Mouse (Mus musculus) heart, postnatal 0 days (tissue): ENCODE data around the gene Smg1. TPM values are rescaled to one million over a fixed set of nuclear protein-coding genes. Genes with fewer than 3 reads are reported as not detected.

Source experiments
- ATAC-seq: fragments of 200-750 bp; cut with Nextera tagmentation; 2 replicates; pipeline ENCODE4 v1.8.0; 2017; ENCODE audit warnings: low read depth, moderate number of reproducible peaks, moderate library complexity; ENCODE audit not compliant: insufficient read depth
- DNase-seq: peaks from one replicate; pipeline ENCODE4 v3.0.0-alpha.2; 2016; ENCODE audit warnings: low spot score
- H3K27ac ChIP-seq: fragments of 300-500 bp; sonication (generic); 2 replicates; pipeline ENCODE4 v1.5.1; 2014; ENCODE audit warnings: low read depth, mild to moderate bottlenecking
- H3K27me3 ChIP-seq: fragments of 300-500 bp; sonication (generic); 2 replicates; pipeline ENCODE4 v1.6.1; 2014; ENCODE audit warnings: low read length, mixed read lengths; ENCODE audit not compliant: control insufficient read depth, insufficient read depth
- H3K36me3 ChIP-seq: fragments of 300-500 bp; sonication (generic); replicated peaks from 2 replicates; pipeline ENCODE4 v1.6.1; 2014; ENCODE audit warnings: low read length, mixed read lengths; ENCODE audit not compliant: control insufficient read depth, insufficient read depth
- H3K4me1 ChIP-seq: fragments of 300-500 bp; sonication (generic); 2 replicates; pipeline ENCODE4 v1.6.1; 2014; ENCODE audit warnings: antibody characterized with exemption; ENCODE audit not compliant: control insufficient read depth, insufficient read depth
- H3K4me2 ChIP-seq: fragments of 300-500 bp; sonication (generic); 2 replicates; pipeline ENCODE4 v1.6.1; 2014; ENCODE audit warnings: low read depth, mild to moderate bottlenecking, low read length, moderate library complexity
- H3K4me3 ChIP-seq: fragments of 300-500 bp; sonication (generic); 2 replicates; pipeline ENCODE4 v1.5.1; 2014; ENCODE audit warnings: low read depth, low read length
- H3K9ac ChIP-seq: fragments of 300-500 bp; sonication (generic); replicated peaks from 2 replicates; pipeline ENCODE4 v1.6.1; 2014; ENCODE audit warnings: low read depth, low read length, mixed read lengths
- H3K9me3 ChIP-seq: fragments of 300-500 bp; sonication (generic); replicated peaks from 2 replicates; pipeline ENCODE4 v1.6.1; 2016; ENCODE audit warnings: low read length; ENCODE audit not compliant: control insufficient read depth
- CTCF ChIP-seq: IDR thresholded peaks from 2 replicates; pipeline ENCODE4 v1.5.1; 2016; ENCODE audit warnings: antibody characterized with exemption, control low read depth, low read depth
- EP300 ChIP-seq: IDR thresholded peaks from 2 replicates; pipeline ENCODE4 v1.6.1; 2016; ENCODE audit warnings: antibody characterized with exemption, low read depth
- WGBS: fragments of 180-500 bp; shearing (Covaris S2); extraction: QIAGEN DNeasy Blood & Tissue Kit; methylation state at CpG from one replicate; pipeline ENCODE4 v1.1.7; 2014; 5-methylcytosine and 5-hydroxymethylcytosine counted together
- polyA plus RNA-seq: library from polyadenylated mRNA; unstranded; fragments of >200 nt; fragmentation: Nextera tagmentation; extraction: Ambion mirVana; gene quantifications from 2 replicates; pipeline ENCODE4 v1.2.1, GENCODE M21; 2015
- total RNA-seq: library from RNA; depleted of rRNA; stranded (reverse); fragments of >200 nt; gene quantifications from 2 replicates; pipeline ENCODE4 v1.2.3, GENCODE M21; 2014; ENCODE audit warnings: low replicate concordance

Gene Smg1
- total and polyA plus RNA-seq, 2 experiments from 2014 or later, result 8.7 to 35.2 TPM

- Histone ChIP-seq H3K4me3 (no peak overlapping the region), H3K27ac (no peak overlapping the region; the same call in 1 of the 2 replicates), H3K36me3 (no peaks in the 10 kb centered on the region), H3K4me1 (no peaks in the 10 kb centered on the region), H3K27me3 (no peaks in the 10 kb centered on the region), H3K9ac (no peak overlapping the region), H3K9me3 (no peaks in the 10 kb centered on the region), H3K4me2 (no peak overlapping the region)
- no peak for TF ChIP-seq CTCF
- TF ChIP-seq EP300, result no peak
- no peak for ATAC-seq
- DNase-seq, result no peak
- 39% methylated on average over 5 of the region's 5 CpGs for WGBS
Observed at GRCm38 (mm10) chr7:118262409-118262808, 18.9 kb upstream of the Smg1 start.

- TF ChIP-seq EP300 (no peak), CTCF (no peak)
- peak overlapping the region; percentile 47; the same call in 1 of the 2 replicates for H3K27ac ChIP-seq
- no peaks in the 10 kb centered on the region for H3K27me3 ChIP-seq
- no peaks in the 10 kb centered on the region for H3K4me1 ChIP-seq
- H3K4me2 ChIP-seq, result no peak overlapping the region
- DNase-seq (no peak), ATAC-seq (no peak)
- no peak overlapping the region for H3K4me3 ChIP-seq
- H3K36me3 ChIP-seq, result no peaks in the 10 kb centered on the region
- no peaks in the 10 kb centered on the region for H3K9me3 ChIP-seq
- 81% methylated on average over 7 of the region's 7 CpGs for WGBS
- no peak overlapping the region for H3K9ac ChIP-seq
Observed at GRCm38 (mm10) chr7:118259676-118260305, 16.3 kb upstream of the Smg1 start.

GRCm38 (mm10) chr7:118258451-118258850 lies 15.0 kb upstream of the Smg1 start:
- H3K9me3 ChIP-seq, result no peaks in the 10 kb centered on the region
- DNase-seq (no peak), ATAC-seq (no peak)
- no peak overlapping the region for H3K27ac ChIP-seq
- no peak overlapping the region for H3K9ac ChIP-seq
- H3K4me3 ChIP-seq, result no peak overlapping the region
- H3K4me1 ChIP-seq, result 0 out of 2 replicates have a peak, but pooled peaks cover 7% of the 10 kb centered on the region
- no peaks in the 10 kb centered on the region for H3K36me3 ChIP-seq
- H3K27me3 ChIP-seq, result no peaks in the 10 kb centered on the region
- H3K4me2 ChIP-seq, result no peak overlapping the region
- TF ChIP-seq EP300, result no peak
- no peak for TF ChIP-seq CTCF

GRCm38 (mm10) chr7:118256740-118257139 lies 13.3 kb upstream of the Smg1 start:
- ATAC-seq (no peak), DNase-seq (no peak)
- peak overlapping the region; percentile 11 for H3K27ac ChIP-seq
- H3K4me2 ChIP-seq, result no peak overlapping the region
- TF ChIP-seq EP300 (no peak), CTCF (no peak)
- no peaks in the 10 kb centered on the region for H3K36me3 ChIP-seq
- H3K9me3 ChIP-seq, result no peaks in the 10 kb centered on the region
- H3K27me3 ChIP-seq, result no peaks in the 10 kb centered on the region
- H3K9ac ChIP-seq, result no peak overlapping the region
- peaks cover 15% of the 10 kb centered on the region for H3K4me1 ChIP-seq
- whole genome bisulfite sequencing, result 50% methylated on average over 6 of the region's 6 CpGs
- no peak overlapping the region for H3K4me3 ChIP-seq

- no peak for TF ChIP-seq EP300
- TF ChIP-seq CTCF, result no peak
- WGBS, result 58% methylated on average over 8 of the region's 8 CpGs
- H3K27me3 ChIP-seq, result no peaks in the 10 kb centered on the region
- no peak overlapping the region for H3K4me2 ChIP-seq
- no peaks in the 10 kb centered on the region for H3K36me3 ChIP-seq
- H3K4me3 ChIP-seq, result no peak overlapping the region
- DNase-seq (no peak), ATAC-seq (no peak)
- no peaks in the 10 kb centered on the region for H3K9me3 ChIP-seq
- H3K9ac ChIP-seq, result no peak overlapping the region
- peak overlapping the region; percentile 59 for H3K27ac ChIP-seq
- H3K4me1 ChIP-seq, result peaks cover 28% of the 10 kb centered on the region
Observed at GRCm38 (mm10) chr7:118254460-118254859, 11.0 kb upstream of the Smg1 start.

GRCm38 (mm10) chr7:118254015-118254414 lies 10.5 kb upstream of the Smg1 start:
- H3K4me1 ChIP-seq, result peaks cover 28% of the 10 kb centered on the region
- TF ChIP-seq EP300 (no peak), CTCF (no peak)
- 69% methylated on average over 4 of the region's 4 CpGs for WGBS
- H3K9ac ChIP-seq, result no peak overlapping the region
- H3K4me2 ChIP-seq, result no peak overlapping the region
- no peaks in the 10 kb centered on the region for H3K36me3 ChIP-seq
- H3K27me3 ChIP-seq, result no peaks in the 10 kb centered on the region
- H3K9me3 ChIP-seq, result no peaks in the 10 kb centered on the region
- no peak for DNase-seq
- H3K4me3 ChIP-seq, result no peak overlapping the region
- peak overlapping the region; percentile 59 for H3K27ac ChIP-seq
- no peak for ATAC-seq
